Mouse (Mus musculus) liver, embryonic 14 days (tissue): ENCODE results near the gene Tec. TPM values are rescaled to one million over a fixed set of nuclear protein-coding genes. Genes with fewer than 3 reads are reported as not detected.

ENCODE experiments used
- polyA plus RNA-seq: library from polyadenylated mRNA; depleted of rRNA; stranded (reverse); fragments of >200 nt; gene quantifications from 2 replicates; pipeline ENCODE4 v1.2.3, GENCODE M21; 2012; rRNA removed

The Tec gene
- polyA plus RNA-seq, result 2.1 and 2.5 TPM in 2 replicates

DNA sequence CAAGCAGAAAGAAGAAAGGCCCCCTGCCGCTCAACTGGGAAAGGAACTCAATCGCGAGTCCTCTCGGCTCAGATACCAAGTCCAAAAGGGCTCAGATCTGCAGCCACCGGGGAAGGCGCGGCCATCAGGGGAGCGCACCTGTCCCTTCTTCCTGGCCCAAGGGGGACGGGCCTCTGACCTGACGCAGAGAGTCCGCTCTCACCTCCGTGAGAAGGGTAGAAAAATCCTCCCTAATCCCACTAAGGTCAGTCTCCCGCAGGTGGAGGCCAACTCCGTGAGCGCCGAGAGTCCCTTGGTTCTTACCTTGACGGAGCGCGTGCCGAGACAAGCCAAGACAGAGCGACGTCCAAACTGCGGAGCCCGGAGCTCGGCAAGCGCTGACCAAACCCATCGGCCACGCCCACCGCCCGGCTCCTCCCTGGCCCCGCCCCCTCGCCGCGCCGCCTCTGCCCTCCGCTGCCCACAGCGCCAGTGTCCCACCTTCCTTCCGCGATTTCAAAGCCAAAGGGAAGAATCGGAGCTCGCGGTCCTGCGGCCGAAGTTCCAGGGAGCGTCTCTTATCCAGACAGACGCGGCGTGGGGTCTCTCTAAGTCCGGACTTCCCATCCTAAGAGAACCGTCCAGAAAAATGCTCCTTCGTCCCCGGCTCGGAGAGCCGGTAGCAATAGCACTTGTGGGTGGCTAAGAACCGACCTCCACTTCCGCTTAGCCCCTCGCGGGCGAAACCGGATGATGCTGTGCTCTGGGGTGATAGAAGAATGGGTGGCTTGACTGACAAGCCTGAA is at the start of gene Tec:
Tec (minus strand) TSS at position 393 of the 785 bp plus-strand sequence.

DNA sequence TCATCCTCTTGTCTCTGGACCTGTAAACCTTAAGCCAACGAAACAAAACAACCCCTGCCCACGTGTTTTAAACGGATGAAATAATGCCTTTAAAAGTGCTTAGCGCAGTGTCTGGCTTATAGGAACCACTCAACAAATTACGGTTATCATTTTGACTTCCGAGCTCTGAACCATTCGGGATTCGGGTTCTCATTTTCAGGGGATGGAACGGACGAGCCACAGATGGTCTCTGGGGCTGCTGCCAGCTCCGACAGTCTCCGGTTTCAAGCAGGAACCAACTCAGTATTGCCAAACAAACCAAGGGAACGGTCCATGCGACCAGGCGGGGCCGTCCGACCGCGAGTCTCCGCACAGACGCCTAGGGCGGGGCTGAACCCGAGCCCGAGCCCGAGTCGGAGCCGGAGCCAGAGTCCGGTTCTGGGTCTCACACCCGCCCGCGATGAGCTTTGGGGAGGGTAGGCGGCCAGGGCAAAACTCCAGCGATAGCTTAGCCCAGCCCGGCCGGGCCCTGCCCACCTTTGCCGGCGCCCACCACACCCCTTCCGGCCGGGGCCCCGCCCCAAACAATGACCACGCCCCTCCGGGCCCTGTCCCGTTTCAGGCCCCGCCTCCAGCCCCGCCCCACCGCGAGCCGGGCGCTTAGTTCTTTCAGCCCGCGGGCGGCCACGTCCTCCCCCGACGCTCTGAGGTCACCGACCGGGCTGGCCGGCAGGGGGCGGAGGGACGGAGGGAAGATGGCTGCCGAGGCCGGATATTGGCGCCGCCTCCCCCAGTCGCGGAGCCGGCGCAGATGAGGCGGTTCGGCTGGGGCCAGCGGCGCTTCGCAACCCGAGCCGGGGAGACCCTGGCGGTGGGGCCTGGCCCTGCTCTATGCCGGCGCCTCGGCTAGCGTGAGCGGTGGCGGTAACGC is 45.6 kb upstream of the Tec start, which contains the start of gene Slain2:
Slain2 (plus strand) TSS at position 657 of the 910 bp plus-strand sequence.

DNA sequence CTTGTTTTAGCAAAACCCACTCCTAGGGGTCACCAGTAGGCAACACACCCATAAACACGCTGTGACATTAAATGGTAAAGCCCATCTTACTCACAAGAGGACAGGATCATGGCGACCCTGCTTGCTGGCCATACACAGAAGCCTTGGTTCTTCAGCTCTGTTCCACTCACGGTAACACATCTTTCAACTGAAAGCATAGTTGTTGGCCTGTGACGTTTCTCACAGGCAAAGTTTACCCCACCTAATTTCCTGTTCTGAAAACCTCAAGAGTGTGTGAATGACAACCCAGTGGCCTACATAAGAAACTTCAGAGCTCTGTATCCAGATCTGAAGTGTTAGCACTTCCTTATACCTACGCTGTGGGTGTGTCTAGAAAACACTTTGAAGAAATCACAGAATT is 115.7 kb downstream of the Tec start, which contains the start of gene Txk:
Txk (minus strand) TSS at position 193 of the 400 bp plus-strand sequence.

Other genes starting within 250 kb of the Tec start
- gene Cnga1, start 224.2 kb downstream of the Tec start, polyA plus RNA-seq, result not detected in 2 replicates
- gene Nipal1, start 220.7 kb downstream of the Tec start, polyA plus RNA-seq, result 1.7 and 2.2 TPM in 2 replicates
- gene Txk, start 115.7 kb downstream of the Tec start, polyA plus RNA-seq, result 0.02 and 0.06 TPM in 2 replicates
- gene Slain2, start 45.8 kb upstream of the Tec start, polyA plus RNA-seq, result 4.8 and 5.1 TPM in 2 replicates
- not detected in 2 replicates for gene Gm10135, start 106.2 kb upstream of the Tec start, polyA plus RNA-seq
- 0.01 and 0.09 TPM in 2 replicates for gene Slc10a4, start 138.4 kb upstream of the Tec start, polyA plus RNA-seq